Mouse (Mus musculus) mature B cell (primary cell): ENCODE measurements around the gene Utf1.

Source experiments
- in situ Hi-C: fragments of 300-500 bp; cut with MboI; formaldehyde crosslinking; loops from 2 replicates; pipeline ENCODE4 v1.14.3; 2019

Utf1 gene

GRCm38 (mm10) chr7:139937810-139938209 is 5.8 kb upstream of the Utf1 start:
- in situ Hi-C loops, result no loop called here

GRCm38 (mm10) chr7:139940476-139941209 is 2.9 kb upstream of the Utf1 start:
- in situ Hi-C loops, result no loop called here

- in situ Hi-C loops, result no loop called here
Measured at GRCm38 (mm10) chr7:139944291-139945240, 977 bp downstream of the Utf1 start.

- in situ Hi-C loops, result no loop called here
Measured at GRCm38 (mm10) chr7:139945516-139945915, 1.9 kb downstream of the Utf1 start.

GRCm38 (mm10) chr7:139946032-139946431 is 2.4 kb downstream of the Utf1 start:
- in situ Hi-C loops, result no loop called here

GRCm38 (mm10) chr7:139949893-139950282 is 6.3 kb downstream of the Utf1 start:
- in situ Hi-C loops, result no loop called here

GRCm38 (mm10) chr7:139950283-139950971 is 6.8 kb downstream of the Utf1 start:
- in situ Hi-C loops, result no loop called here

- in situ Hi-C loops, result no loop called here
Measured at GRCm38 (mm10) chr7:139951079-139951478, 7.5 kb downstream of the Utf1 start.

- in situ Hi-C loops, result no loop called here
Measured at GRCm38 (mm10) chr7:139951991-139952633, 8.5 kb downstream of the Utf1 start.

- in situ Hi-C loops, result no loop called here
Measured at GRCm38 (mm10) chr7:139955505-139955904, 11.9 kb downstream of the Utf1 start.

- in situ Hi-C loops, result no loop called here
Measured at GRCm38 (mm10) chr7:139956658-139957057, 13.1 kb downstream of the Utf1 start.

GRCm38 (mm10) chr7:139957437-139957836 is 13.8 kb downstream of the Utf1 start:
- in situ Hi-C loops, result no loop called here

- in situ Hi-C loops, result no loop called here
Measured at GRCm38 (mm10) chr7:139957958-139958357, 14.4 kb downstream of the Utf1 start.

GRCm38 (mm10) chr7:139961141-139961540 is 17.6 kb downstream of the Utf1 start:
- in situ Hi-C loops, result no loop called here

GRCm38 (mm10) chr7:139963814-139964213 is 20.2 kb downstream of the Utf1 start:
- in situ Hi-C loops, result no loop called here

- in situ Hi-C loops, result no loop called here
Measured at GRCm38 (mm10) chr7:139967175-139967574, 23.6 kb downstream of the Utf1 start.

- in situ Hi-C loops, result no loop called here
Measured at GRCm38 (mm10) chr7:139968428-139968827, 24.8 kb downstream of the Utf1 start.

GRCm38 (mm10) chr7:139969348-139970130 is 25.9 kb downstream of the Utf1 start:
- in situ Hi-C loops, result no loop called here

- in situ Hi-C loops, result no loop called here
Measured at GRCm38 (mm10) chr7:139970216-139970919, 26.8 kb downstream of the Utf1 start.

- in situ Hi-C loops, result no loop called here
Measured at GRCm38 (mm10) chr7:139970979-139971378, 27.4 kb downstream of the Utf1 start.
